Mouse (Mus musculus) midbrain, embryonic 10.5 days (tissue): ENCODE measurements at regions not wholly inside any gene's neighbourhood (a gene's known extent, or its start where the extent isn't known, plus 50 kb on each side); places are given as distances from the start of the nearest gene placed in this dataset.
"Not testable (repeated sequence)": the region's sequence is repeated elsewhere in the genome, so short reads cannot be mapped to it uniquely, and the experiment has no call there.

ENCODE experiments used
- DNase-seq: peaks from one replicate; pipeline ENCODE4 v3.0.0-alpha.2; 2017; ENCODE audit warnings: low spot score
- H3K27ac ChIP-seq: fragments of 300-500 bp; sonication (generic); replicated peaks from 2 replicates; pipeline ENCODE4 v1.5.1; 2016; ENCODE audit warnings: mild to moderate bottlenecking
- H3K27me3 ChIP-seq: fragments of 300-500 bp; sonication (generic); 2 replicates; pipeline ENCODE4 v1.6.1; 2016; ENCODE audit warnings: low read depth, mild to moderate bottlenecking; ENCODE audit not compliant: poor library complexity, severe bottlenecking
- H3K36me3 ChIP-seq: fragments of 300-500 bp; sonication (generic); 2 replicates; pipeline ENCODE4 v1.6.1; 2016; ENCODE audit warnings: mild to moderate bottlenecking, moderate library complexity
- H3K4me1 ChIP-seq: fragments of 300-500 bp; sonication (generic); 2 replicates; pipeline ENCODE4 v1.6.1; 2016
- H3K4me3 ChIP-seq: fragments of 300-500 bp; sonication (generic); 2 replicates; pipeline ENCODE4 v1.5.1; 2016; ENCODE audit warnings: mild to moderate bottlenecking, moderate library complexity
- H3K9me3 ChIP-seq: fragments of 300-500 bp; sonication (generic); replicated peaks from 2 replicates; pipeline ENCODE4 v1.6.1; 2016; ENCODE audit warnings: mild to moderate bottlenecking
- WGBS: fragments of 180-500 bp; shearing (Covaris S2); methylation state at CpG from one replicate; pipeline ENCODE4 v1.1.7; 2016; 5-methylcytosine and 5-hydroxymethylcytosine counted together

GRCm38 (mm10) chr8:71081291-71081690 is 175.6 kb downstream of the Map1s start:
- H3K27me3 ChIP-seq, H3K9me3 ChIP-seq, H3K4me1 ChIP-seq, H3K36me3 ChIP-seq, H3K27ac ChIP-seq, H3K4me3 ChIP-seq: not testable (repeated sequence)
- peak; percentile 13 for DNase-seq
- WGBS: 0% methylated on average over 1 of the region's 1 CpGs

- H3K36me3 ChIP-seq, H3K4me1 ChIP-seq, H3K27me3 ChIP-seq, H3K27ac ChIP-seq, H3K9me3 ChIP-seq, DNase-seq, H3K4me3 ChIP-seq: not testable (repeated sequence)
- WGBS: 39% methylated on average over 2 of the region's 2 CpGs
These were observed 145.4 kb upstream of the Myo9b start for GRCm38 (mm10) chr8:71127131-71127530.

GRCm38 (mm10) chr8:71130411-71131261 is 141.9 kb upstream of the Myo9b start:
- WGBS: 65% methylated on average over 4 of the region's 4 CpGs
- no peaks in the 10 kb centered on the region for H3K27me3 ChIP-seq
- no peak for DNase-seq
- H3K36me3 ChIP-seq: no peaks in the 10 kb centered on the region
- H3K4me3 ChIP-seq: no peak overlapping the region
- H3K9me3 ChIP-seq: no peaks in the 10 kb centered on the region
- H3K4me1 ChIP-seq: no peaks in the 10 kb centered on the region
- H3K27ac ChIP-seq: no peak overlapping the region

- Histone ChIP-seq H3K27ac (no peak overlapping the region), H3K36me3 (no peaks in the 10 kb centered on the region), H3K9me3 (no peaks in the 10 kb centered on the region), H3K4me3 (no peak overlapping the region), H3K27me3 (no peaks in the 10 kb centered on the region), H3K4me1 (no peaks in the 10 kb centered on the region)
- DNase-seq: peak; percentile 25
- WGBS: 90% methylated on average over 4 of the region's 4 CpGs
These were observed 141.0 kb upstream of the Myo9b start for GRCm38 (mm10) chr8:71131327-71132089.

GRCm38 (mm10) chr8:71132898-71133297 is 139.6 kb upstream of the Myo9b start:
- H3K36me3 ChIP-seq, H3K27ac ChIP-seq, DNase-seq, H3K4me3 ChIP-seq, H3K9me3 ChIP-seq, H3K4me1 ChIP-seq, H3K27me3 ChIP-seq: not testable (repeated sequence)
- WGBS: 75% methylated on average over 1 of the region's 1 CpGs

DNA sequence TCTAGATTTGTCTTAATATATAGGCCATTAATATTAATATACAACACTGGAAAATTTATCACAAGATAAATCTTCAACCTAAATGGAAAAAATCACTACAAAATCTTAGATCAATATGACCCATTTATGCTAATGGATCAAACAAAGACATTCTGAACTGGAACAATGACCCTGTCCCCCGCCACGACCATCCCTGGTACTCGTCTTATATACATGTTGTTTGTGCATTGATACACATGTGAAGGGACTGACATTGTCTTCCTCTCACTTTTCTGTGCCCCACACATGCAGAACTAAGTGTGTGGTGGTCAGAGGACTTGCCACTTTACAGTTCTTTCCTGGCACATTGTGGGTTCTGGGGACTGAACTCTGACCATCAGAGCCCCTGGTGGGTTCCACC is 135.4 kb upstream of the Myo9b start:
- H3K27ac ChIP-seq, H3K9me3 ChIP-seq, DNase-seq, H3K27me3 ChIP-seq, H3K36me3 ChIP-seq, H3K4me3 ChIP-seq, H3K4me1 ChIP-seq: not testable (repeated sequence)
- 93% methylated on average over 3 of the region's 3 CpGs for WGBS

DNA sequence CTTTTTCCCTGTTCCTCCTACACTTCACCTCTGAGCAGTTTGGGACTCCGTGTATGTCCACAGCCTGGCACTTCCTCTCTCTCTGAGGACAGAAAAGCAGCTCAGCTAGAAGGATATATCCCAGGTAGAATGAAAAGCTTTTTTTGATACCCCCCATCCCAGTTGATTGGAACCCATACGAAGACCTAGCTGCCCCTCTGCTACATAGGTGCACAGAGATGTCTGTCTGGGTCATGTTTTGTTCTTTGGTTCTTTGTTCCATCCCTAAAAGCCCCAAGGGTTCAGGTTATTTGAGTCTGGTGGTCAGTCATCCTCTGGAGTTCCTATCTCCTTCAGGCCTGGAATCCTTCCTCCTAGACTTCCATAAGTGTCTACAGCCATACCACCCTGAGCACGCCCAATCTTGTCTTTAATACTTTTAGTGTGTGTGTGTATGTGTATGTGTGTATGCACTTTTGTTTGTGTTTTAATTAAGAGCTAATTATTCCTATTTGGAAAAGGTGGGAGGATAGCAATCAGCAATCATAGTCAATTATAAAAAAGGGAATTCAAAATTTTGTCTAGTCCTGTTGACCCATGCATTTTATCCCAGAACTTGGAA is 130.0 kb upstream of the Myo9b start:
- not testable (repeated sequence) for H3K4me3 ChIP-seq, H3K9me3 ChIP-seq, H3K36me3 ChIP-seq, H3K4me1 ChIP-seq, H3K27ac ChIP-seq, H3K27me3 ChIP-seq, DNase-seq
- WGBS: 69% methylated on average over 3 of the region's 3 CpGs

- H3K4me1 ChIP-seq, H3K27ac ChIP-seq, H3K9me3 ChIP-seq, H3K4me3 ChIP-seq, DNase-seq, H3K36me3 ChIP-seq, H3K27me3 ChIP-seq: not testable (repeated sequence)
- 69% methylated on average over 3 of the region's 3 CpGs for WGBS
These were observed 100.9 kb upstream of the Myo9b start for GRCm38 (mm10) chr8:71171478-71172210.

DNA sequence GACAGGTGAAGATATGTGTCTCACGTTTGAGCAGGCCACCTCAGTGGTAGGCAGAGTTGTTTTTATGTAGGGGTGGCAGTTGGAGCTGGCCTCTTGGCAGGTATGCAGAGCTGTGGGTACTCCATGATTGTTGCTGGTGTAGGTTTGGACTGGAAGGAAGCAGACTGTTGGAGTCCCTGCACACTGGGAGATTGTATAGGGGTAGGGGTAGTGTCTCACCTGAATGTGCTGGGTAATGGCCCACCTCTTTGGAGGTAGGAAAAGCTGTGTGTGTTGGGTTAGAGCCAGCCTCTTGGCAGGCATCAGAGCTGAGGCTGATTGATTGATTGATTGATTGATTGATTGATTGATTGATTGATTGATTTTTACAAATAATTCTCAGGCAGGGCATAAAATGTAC is 79.6 kb upstream of the Myo9b start:
- not testable (repeated sequence) for H3K4me1 ChIP-seq, DNase-seq, H3K27ac ChIP-seq, H3K9me3 ChIP-seq, H3K4me3 ChIP-seq, H3K36me3 ChIP-seq, H3K27me3 ChIP-seq
- WGBS: 56% methylated on average over 1 of the region's 1 CpGs

GRCm38 (mm10) chr8:71195006-71195722 is 77.3 kb upstream of the Myo9b start:
- 75% methylated on average over 9 of the region's 9 CpGs for WGBS
- not testable (repeated sequence) for H3K9me3 ChIP-seq, DNase-seq, H3K27ac ChIP-seq, H3K27me3 ChIP-seq, H3K4me1 ChIP-seq, H3K4me3 ChIP-seq, H3K36me3 ChIP-seq
